Mouse (Mus musculus): ENCODE results near the gene Unc45a. TPM values are rescaled to one million over a fixed set of nuclear protein-coding genes. Genes with fewer than 3 reads are reported as not detected.

The Unc45a gene
- polyA plus RNA-seq, 1 experiment from 2014 or later = 29.6 TPM

DNA sequence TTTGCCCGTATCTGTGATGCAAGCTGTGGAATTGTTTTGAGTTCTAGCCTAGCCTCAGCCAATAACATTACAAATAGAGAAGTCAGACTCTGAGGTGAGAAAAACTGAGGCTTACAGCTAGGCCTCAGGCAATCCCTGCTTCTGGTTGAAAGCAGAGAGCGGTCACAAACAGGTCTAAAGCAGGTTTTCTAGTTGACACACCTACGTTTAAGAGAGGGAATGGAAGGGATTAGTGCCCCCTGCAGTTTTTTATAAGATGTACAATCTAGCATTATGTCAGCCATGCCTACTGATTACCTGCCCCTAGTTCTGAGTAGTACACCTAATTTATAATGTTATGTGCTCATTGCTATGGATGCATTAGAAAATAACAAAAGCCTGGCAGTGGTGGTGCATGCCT, 33.0 kb downstream of the Unc45a start:
- peaks cover 82% of the 10 kb centered on the region for H3K36me3 ChIP-seq (ENCODE audit: control insufficient read depth, insufficient read depth, low read length)
- H3K27ac ChIP-seq (ENCODE audit: low read depth, low read length) = no peak overlapping the region
- no peak overlapping the region for H3K9ac ChIP-seq (ENCODE audit: low read length)
- no peaks in the 10 kb centered on the region for H3K27me3 ChIP-seq (replicated peaks; ENCODE audit: control insufficient read depth, insufficient read depth, low read length)
- 73% methylated on average over 3 of the region's 3 CpGs for WGBS
- no peak for ATAC-seq
- H3K4me1 ChIP-seq (ENCODE audit: control insufficient read depth, insufficient read depth, low read length) = no peaks in the 10 kb centered on the region
- H3K4me2 ChIP-seq (ENCODE audit: low read length) = no peak overlapping the region
- DNase-seq (ENCODE audit: low spot score) = no peak
- H3K4me3 ChIP-seq (ENCODE audit: low read depth, low read length) = no peak overlapping the region
- H3K9me3 ChIP-seq (replicated peaks; ENCODE audit: control insufficient read depth, low read length) = no peaks in the 10 kb centered on the region

DNA sequence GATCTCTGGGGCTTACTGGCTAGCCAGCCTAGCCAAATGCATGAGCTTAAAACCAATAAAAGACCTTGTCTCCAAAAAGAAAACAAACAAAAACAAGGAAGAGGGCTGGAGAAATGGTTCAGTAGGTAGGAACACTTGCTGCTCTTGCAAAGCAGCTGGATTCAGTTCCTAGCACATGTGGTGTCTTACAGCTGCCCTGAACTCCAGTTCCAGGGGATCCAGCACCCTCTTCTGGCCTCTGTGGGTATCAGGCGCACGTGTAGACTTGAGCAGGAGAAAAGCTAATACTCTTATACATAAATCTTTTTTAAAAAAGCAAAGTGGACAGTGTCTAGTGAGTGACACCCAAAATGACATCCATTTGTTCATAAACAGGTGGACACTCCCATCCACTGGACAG, 39.3 kb downstream of the Unc45a start:
- peaks cover 53% of the 10 kb centered on the region for H3K36me3 ChIP-seq (ENCODE audit: control insufficient read depth, insufficient read depth, low read length)
- no peak overlapping the region for H3K9ac ChIP-seq (ENCODE audit: low read length)
- 0 out of 2 replicates have a peak, but pooled peaks cover 5% of the 10 kb centered on the region for H3K4me1 ChIP-seq (ENCODE audit: control insufficient read depth, insufficient read depth, low read length)
- WGBS = 95% methylated on average over 2 of the region's 2 CpGs
- no peak overlapping the region for H3K27ac ChIP-seq (ENCODE audit: low read depth, low read length)
- H3K9me3 ChIP-seq (replicated peaks; ENCODE audit: control insufficient read depth, low read length) = no peaks in the 10 kb centered on the region
- DNase-seq (ENCODE audit: low spot score) = no peak
- no peak for ATAC-seq
- no peak overlapping the region for H3K4me2 ChIP-seq (ENCODE audit: low read length)
- H3K4me3 ChIP-seq (ENCODE audit: low read depth, low read length) = no peak overlapping the region
- no peaks in the 10 kb centered on the region for H3K27me3 ChIP-seq (replicated peaks; ENCODE audit: control insufficient read depth, insufficient read depth, low read length)

DNA sequence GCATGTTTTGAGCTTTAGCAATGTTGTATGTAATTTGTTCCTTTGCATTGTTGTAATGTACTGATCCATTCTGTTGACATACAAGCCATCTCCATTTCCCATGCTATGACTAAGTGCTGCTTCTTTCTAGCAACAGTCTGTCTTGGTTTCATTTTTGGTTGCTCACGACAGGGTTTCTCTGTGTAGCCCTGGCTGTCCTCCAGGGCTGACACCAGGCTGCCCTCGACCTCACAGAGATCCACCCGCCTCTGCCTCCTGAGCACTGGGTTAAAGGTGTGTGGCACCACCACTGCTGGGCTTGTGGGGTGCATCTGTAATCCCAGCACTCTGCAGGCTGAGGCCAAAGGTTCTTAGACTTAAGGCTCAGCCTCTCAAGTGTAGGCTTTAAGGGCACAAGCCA, 41.2 kb downstream of the Unc45a start:
- H3K36me3 ChIP-seq (ENCODE audit: control insufficient read depth, insufficient read depth, low read length) = peaks cover 34% of the 10 kb centered on the region
- no peak overlapping the region for H3K9ac ChIP-seq (ENCODE audit: low read length)
- H3K27me3 ChIP-seq (replicated peaks; ENCODE audit: control insufficient read depth, insufficient read depth, low read length) = no peaks in the 10 kb centered on the region
- H3K4me1 ChIP-seq (ENCODE audit: control insufficient read depth, insufficient read depth, low read length) = 0 out of 2 replicates have a peak, but pooled peaks cover 5% of the 10 kb centered on the region
- H3K27ac ChIP-seq (ENCODE audit: low read depth, low read length) = no peak overlapping the region
- no peak overlapping the region for H3K4me2 ChIP-seq (ENCODE audit: low read length)
- H3K4me3 ChIP-seq (ENCODE audit: low read depth, low read length) = no peak overlapping the region
- no peaks in the 10 kb centered on the region for H3K9me3 ChIP-seq (replicated peaks; ENCODE audit: control insufficient read depth, low read length)
- 93% methylated on average over 3 of the region's 3 CpGs for WGBS
- DNase-seq (ENCODE audit: low spot score) (no peak), ATAC-seq (no peak)

DNA sequence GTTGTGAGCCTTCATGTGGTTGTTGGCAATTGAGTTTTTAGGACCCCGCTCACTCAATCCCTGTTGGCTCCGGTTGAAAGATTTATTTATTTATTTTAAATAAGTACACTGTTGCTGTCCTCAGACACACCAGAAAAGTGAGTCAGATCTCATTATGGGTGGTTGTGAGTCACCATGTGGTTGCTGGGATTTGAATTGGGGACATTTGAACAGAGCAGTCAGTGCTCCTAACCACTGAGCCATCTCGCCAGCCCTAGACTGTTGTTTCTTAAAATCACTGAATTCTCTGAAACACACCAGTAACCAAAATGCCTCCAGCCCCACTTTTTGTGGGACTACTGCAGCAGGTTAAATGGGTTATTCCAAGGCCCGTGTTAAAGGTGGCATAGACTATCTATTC, 42.1 kb downstream of the Unc45a start:
- H3K4me1 ChIP-seq (ENCODE audit: control insufficient read depth, insufficient read depth, low read length) = 0 out of 2 replicates have a peak, but pooled peaks cover 5% of the 10 kb centered on the region
- ATAC-seq = no peak
- no peak overlapping the region for H3K9ac ChIP-seq (ENCODE audit: low read length)
- no peak for DNase-seq (ENCODE audit: low spot score)
- no peak overlapping the region for H3K27ac ChIP-seq (ENCODE audit: low read depth, low read length)
- H3K4me2 ChIP-seq (ENCODE audit: low read length) = no peak overlapping the region
- no peaks in the 10 kb centered on the region for H3K9me3 ChIP-seq (replicated peaks; ENCODE audit: control insufficient read depth, low read length)
- 93% methylated on average over 4 of the region's 4 CpGs for WGBS
- H3K4me3 ChIP-seq (ENCODE audit: low read depth, low read length) = no peak overlapping the region
- H3K36me3 ChIP-seq (ENCODE audit: control insufficient read depth, insufficient read depth, low read length) = peaks cover 26% of the 10 kb centered on the region
- no peaks in the 10 kb centered on the region for H3K27me3 ChIP-seq (replicated peaks; ENCODE audit: control insufficient read depth, insufficient read depth, low read length)

DNA sequence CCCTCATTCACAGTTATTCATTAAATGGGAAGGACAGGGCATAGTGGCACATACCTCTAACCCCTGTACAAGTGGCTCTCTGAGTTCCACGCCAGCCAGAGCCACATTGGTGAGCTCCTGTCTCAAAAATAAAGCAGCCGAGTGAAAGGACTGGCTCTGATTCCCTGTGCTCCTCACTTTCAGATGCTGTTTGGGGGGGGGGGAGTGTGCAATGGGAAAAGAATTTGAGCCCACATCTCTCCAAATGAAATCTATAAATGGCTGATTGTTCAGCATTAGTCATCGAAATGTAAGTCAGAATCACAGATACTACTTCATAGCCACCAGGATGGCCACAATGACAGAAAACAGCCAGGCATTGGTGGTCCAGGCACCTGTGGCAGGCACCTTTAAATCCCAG, 43.8 kb downstream of the Unc45a start:
- H3K27ac ChIP-seq (ENCODE audit: low read depth, low read length) = no peak overlapping the region
- DNase-seq (ENCODE audit: low spot score) = no peak
- 0 out of 2 replicates have a peak, but pooled peaks cover 5% of the 10 kb centered on the region for H3K4me1 ChIP-seq (ENCODE audit: control insufficient read depth, insufficient read depth, low read length)
- WGBS = 72% methylated on average over 3 of the region's 3 CpGs
- peaks cover 17% of the 10 kb centered on the region for H3K36me3 ChIP-seq (ENCODE audit: control insufficient read depth, insufficient read depth, low read length)
- H3K4me2 ChIP-seq (ENCODE audit: low read length) = no peak overlapping the region
- H3K9me3 ChIP-seq (replicated peaks; ENCODE audit: control insufficient read depth, low read length) = no peaks in the 10 kb centered on the region
- H3K9ac ChIP-seq (ENCODE audit: low read length) = no peak overlapping the region; the same call in 1 of the 2 replicates
- no peak overlapping the region for H3K4me3 ChIP-seq (ENCODE audit: low read depth, low read length)
- no peaks in the 10 kb centered on the region for H3K27me3 ChIP-seq (replicated peaks; ENCODE audit: control insufficient read depth, insufficient read depth, low read length)
- no peak for ATAC-seq

DNA sequence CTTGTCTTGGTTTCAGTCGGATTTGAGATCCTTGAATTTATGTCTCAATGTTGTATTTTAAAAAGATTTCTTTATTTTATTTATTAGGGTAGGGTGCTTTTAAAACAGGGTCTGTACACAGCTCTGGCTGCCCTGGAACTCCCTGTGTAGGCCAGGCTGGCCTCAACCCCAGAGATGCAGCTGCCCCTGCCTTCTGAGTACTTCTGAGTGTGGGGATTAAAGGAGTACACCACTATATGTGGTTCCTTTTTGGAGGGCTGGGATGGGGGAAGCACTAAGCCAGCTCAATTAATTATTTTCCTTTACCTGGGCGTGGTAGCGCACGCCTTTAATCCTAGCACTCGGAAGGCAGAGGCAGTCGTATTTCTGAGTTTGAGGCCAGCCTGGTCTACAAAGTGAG, 44.3 kb downstream of the Unc45a start:
- WGBS = 87% methylated on average over 6 of the region's 6 CpGs
- ATAC-seq = no peak
- Histone ChIP-seq H3K27me3 (replicated peaks; ENCODE audit: control insufficient read depth, insufficient read depth, low read length) (no peaks in the 10 kb centered on the region), H3K9ac (ENCODE audit: low read length) (no peak overlapping the region), H3K9me3 (replicated peaks; ENCODE audit: control insufficient read depth, low read length) (no peaks in the 10 kb centered on the region), H3K27ac (ENCODE audit: low read depth, low read length) (no peak overlapping the region), H3K4me1 (ENCODE audit: control insufficient read depth, insufficient read depth, low read length) (0 out of 2 replicates have a peak, but pooled peaks cover 5% of the 10 kb centered on the region), H3K4me2 (ENCODE audit: low read length) (no peak overlapping the region), H3K4me3 (ENCODE audit: low read depth, low read length) (no peak overlapping the region), H3K36me3 (ENCODE audit: control insufficient read depth, insufficient read depth, low read length) (peaks cover 14% of the 10 kb centered on the region)
- no peak for DNase-seq (ENCODE audit: low spot score)

DNA sequence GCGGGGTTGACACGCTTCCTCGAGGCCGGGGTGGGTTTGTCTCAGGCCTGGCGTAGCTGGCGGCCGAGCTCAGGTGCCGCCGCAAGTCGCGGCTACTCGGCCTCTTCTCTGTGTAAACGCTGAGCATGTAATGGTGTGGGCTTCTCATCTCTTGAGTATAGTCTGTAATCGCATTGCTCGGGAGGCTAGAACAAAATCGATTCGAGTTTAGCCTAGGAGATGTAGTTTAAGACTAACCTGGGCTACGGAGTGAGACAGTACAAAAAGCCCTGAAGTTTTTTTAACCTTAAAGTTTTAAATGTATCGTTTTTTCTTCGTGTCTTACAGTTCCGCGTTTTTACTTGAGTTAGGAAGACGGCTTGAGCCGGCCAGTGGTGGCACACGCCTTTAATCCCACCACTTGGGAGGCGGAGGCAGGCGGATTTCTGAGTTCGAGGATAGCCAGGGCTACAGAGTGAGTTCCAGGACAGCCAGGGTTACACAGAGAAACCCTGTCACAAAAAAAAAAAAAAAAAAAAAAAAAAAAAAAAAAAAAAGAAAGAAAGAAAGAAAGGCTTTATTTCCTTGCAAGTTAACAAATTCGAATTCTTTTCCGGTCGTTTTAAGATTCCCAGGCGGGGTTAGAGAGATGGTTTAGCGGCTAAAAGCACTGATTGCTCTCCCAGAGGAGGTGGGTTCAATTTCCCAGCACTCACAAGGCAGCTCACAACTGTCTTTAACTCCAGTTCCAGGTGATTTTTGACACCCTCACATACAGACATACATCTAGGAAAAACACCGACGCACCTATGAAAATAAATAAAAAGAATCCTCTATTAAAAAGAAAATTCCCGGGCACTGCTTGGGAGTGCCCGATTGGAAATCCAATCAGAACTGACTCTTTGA, 45.8 kb downstream of the Unc45a start:
- no peak; the same call in 1 of the 2 replicates for ATAC-seq
- H3K4me2 ChIP-seq (ENCODE audit: low read length) = peak overlapping the region; percentile 88
- 9% methylated on average over 37 of the region's 37 CpGs for WGBS
- H3K27me3 ChIP-seq (replicated peaks; ENCODE audit: control insufficient read depth, insufficient read depth, low read length) = no peaks in the 10 kb centered on the region
- no peaks in the 10 kb centered on the region for H3K9me3 ChIP-seq (replicated peaks; ENCODE audit: control insufficient read depth, low read length)
- peak overlapping the region; percentile 80 for H3K4me3 ChIP-seq (ENCODE audit: low read depth, low read length)
- 0 out of 2 replicates have a peak, but pooled peaks cover 5% of the 10 kb centered on the region for H3K4me1 ChIP-seq (ENCODE audit: control insufficient read depth, insufficient read depth, low read length)
- peak; percentile 28 for DNase-seq (ENCODE audit: low spot score)
- H3K9ac ChIP-seq (ENCODE audit: low read length) = peak overlapping the region; percentile 77
- peak overlapping the region; percentile 81 for H3K27ac ChIP-seq (ENCODE audit: low read depth, low read length)
- H3K36me3 ChIP-seq (ENCODE audit: control insufficient read depth, insufficient read depth, low read length) = peaks cover 13% of the 10 kb centered on the region

DNA sequence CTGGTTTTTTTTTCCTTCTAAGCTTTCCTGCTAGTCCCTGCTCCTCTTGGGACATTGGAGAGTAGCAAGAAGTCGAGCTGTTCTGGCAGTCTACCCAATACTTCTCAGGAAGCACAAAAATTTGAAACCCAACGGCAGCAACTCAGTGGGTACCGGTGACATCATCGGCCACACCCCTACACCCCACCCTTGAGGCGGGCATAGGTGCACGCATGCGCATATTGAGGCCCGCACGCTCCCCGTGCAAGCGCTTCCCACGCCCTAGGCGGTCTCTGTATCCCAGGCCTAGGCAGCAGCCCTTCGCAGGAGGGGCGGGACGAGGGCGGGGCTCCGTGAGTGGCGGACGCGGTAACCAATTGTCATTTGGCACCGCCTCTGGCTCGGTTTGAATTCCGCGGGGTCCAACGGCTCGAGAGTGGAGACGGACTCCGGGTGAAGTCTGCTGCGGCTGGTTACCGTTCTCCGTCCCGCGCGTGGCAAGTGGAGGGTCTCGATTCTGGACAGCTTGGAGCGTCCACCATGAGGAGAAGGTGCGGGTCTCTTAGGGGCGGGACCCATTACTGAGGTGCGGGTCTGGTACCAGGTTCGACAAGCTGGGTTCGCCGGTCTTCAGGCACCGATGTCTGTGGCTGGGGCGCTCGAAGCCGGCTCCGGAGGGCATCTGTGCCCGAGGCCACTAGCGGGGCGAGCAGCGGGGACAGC, 46.6 kb downstream of the Unc45a start, which contains the start of gene Prc1:
Gene Prc1 (plus strand): TSS at position 389 of the 702 bp plus-strand sequence.
- H3K4me2 ChIP-seq (ENCODE audit: low read length) = peak within 1 kb of the TSS; percentile 88
- H3K4me1 ChIP-seq (ENCODE audit: control insufficient read depth, insufficient read depth, low read length) = 0 out of 2 replicates have a peak, but pooled peaks cover 5% of the 10 kb centered on the region
- H3K9me3 ChIP-seq (replicated peaks; ENCODE audit: control insufficient read depth, low read length) = no peaks in the 10 kb centered on the region
- peaks cover 18% of the 10 kb centered on the region for H3K36me3 ChIP-seq (ENCODE audit: control insufficient read depth, insufficient read depth, low read length)
- H3K27me3 ChIP-seq (replicated peaks; ENCODE audit: control insufficient read depth, insufficient read depth, low read length) = no peaks in the 10 kb centered on the region
- under 1% methylated on average over 52 of the region's 52 CpGs for WGBS
- DNase-seq (ENCODE audit: low spot score) (peak; percentile 98), ATAC-seq (peak; percentile 99)
- H3K27ac ChIP-seq (ENCODE audit: low read depth, low read length) = peak within 1 kb of the TSS; percentile 81
- peak within 1 kb of the TSS; percentile 77 for H3K9ac ChIP-seq (ENCODE audit: low read length)
- H3K4me3 ChIP-seq (ENCODE audit: low read depth, low read length) = peak within 1 kb of the TSS; percentile 80
